Mouse (Mus musculus) bone marrow macrophage, adult 2 months (primary cell): ENCODE data around the gene Susd6.

Experiments
- CTCF ChIP-seq: IDR thresholded peaks from 2 replicates; pipeline ENCODE4 v1.5.1; 2012; ENCODE audit warnings: low read depth, mild to moderate bottlenecking, low read length, moderate library complexity
- POLR2A ChIP-seq: IDR thresholded peaks from 2 replicates; pipeline ENCODE4 v1.6.1; 2012; ENCODE audit warnings: mild to moderate bottlenecking, low read depth, low read length, borderline replicate concordance

DNA sequence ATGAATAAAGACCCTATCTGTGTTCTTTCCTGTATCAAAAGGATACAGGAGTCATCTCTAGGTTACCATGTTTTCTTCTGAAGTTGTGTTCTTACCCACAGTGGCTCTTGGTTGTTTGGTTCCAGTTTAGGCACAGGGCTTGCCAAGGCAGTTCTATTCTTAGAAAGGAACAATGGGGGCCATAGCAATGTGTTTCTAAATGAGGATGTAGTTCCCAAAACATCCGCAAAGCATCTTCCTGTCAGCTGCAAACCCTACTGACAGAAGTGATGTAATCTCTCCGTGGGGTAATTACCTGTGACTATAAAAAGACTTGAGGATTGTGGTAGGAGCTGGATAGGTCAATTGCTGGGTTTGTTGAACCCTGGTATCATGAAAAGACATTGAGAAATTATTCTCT lies 43.2 kb downstream of the Susd6 start:
- no peak for TF ChIP-seq CTCF
- TF ChIP-seq POLR2A = no peak
